Mouse (Mus musculus) C2C12 (cell line): ENCODE results near the gene Phf5a.

ENCODE experiments used
- CEBPB ChIP-seq: IDR thresholded peaks from one replicate; pipeline ENCODE4 v1.6.1; 2011; ENCODE audit warnings: low read depth, mild to moderate bottlenecking, control low read depth, moderate library complexity
- CTCF ChIP-seq: IDR thresholded peaks from one replicate; pipeline ENCODE4 v1.5.1; 2011; ENCODE audit not compliant: control insufficient read depth, insufficient read depth, insufficient read length
- FOSL1 ChIP-seq: IDR thresholded peaks from one replicate; pipeline ENCODE4 v1.8.0; 2011; ENCODE audit warnings: mild to moderate bottlenecking, low read length; ENCODE audit not compliant: poor library complexity, insufficient read depth, severe bottlenecking
- MAX ChIP-seq: IDR thresholded peaks from one replicate; pipeline ENCODE4 v1.6.1; 2011; ENCODE audit warnings: mild to moderate bottlenecking, control low read depth
- MYOD1 ChIP-seq: IDR thresholded peaks from one replicate; pipeline ENCODE4 v1.6.1; 2011; ENCODE audit warnings: low read depth; ENCODE audit not compliant: control insufficient read depth, insufficient read length
- MYOG ChIP-seq: IDR thresholded peaks from one replicate; pipeline ENCODE4 v1.6.1; 2011; ENCODE audit not compliant: control insufficient read depth, insufficient read length; ENCODE audit errors: extremely low read depth
- USF1 ChIP-seq: IDR thresholded peaks from one replicate; pipeline ENCODE4 v1.6.1; 2011; ENCODE audit warnings: low read depth, mild to moderate bottlenecking, control low read depth, moderate library complexity

DNA sequence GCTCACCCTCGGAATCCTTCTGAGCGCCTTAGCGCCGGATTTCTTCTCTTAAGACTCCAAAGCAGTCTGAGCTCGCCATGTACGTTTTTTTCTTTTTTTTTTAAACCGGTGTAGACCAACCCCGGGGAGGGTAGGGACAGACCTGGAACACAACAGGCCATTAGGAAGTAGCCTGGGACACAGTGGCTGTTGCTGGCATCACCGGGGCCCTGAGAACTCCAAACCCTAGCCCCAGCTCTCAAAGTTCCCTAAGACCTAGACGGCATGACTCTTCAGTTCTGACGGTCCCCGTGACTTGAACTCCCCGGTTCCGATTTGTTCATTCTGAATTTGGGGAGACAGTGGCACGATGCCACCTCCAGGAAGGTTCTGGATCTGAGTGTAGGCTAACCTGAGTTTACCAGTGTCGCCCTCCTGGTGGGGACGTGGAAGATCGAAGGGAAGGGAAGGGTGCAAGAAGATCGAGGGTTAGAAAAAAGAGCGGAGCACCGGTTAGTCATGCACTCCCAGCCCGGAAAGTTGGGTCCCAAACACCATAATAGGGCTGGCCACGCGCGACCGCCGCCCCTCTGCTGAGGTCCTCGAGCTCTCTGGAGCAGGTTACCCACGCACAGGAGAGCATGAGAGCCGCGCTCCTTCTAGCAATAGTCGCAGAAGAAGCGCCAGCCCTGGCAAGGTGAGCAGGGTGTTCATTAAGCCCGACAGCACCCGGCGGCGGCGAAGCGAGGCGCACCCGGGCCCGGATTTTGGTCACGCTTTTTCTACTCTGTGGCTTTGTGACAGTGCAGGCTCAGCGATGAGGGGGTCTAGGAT, 13.0 kb downstream of the Phf5a start, which contains the start of gene Tob2:
- TF ChIP-seq USF1: no peak
- no peak for TF ChIP-seq CTCF
- no peak for TF ChIP-seq CEBPB
- TF ChIP-seq MYOG: no peak
- TF ChIP-seq MAX: no peak
- TF ChIP-seq MYOD1: no peak
- no peak for TF ChIP-seq FOSL1
